Mouse (Mus musculus): ENCODE results near the gene Olfr310. TPM values are rescaled to one million over a fixed set of nuclear protein-coding genes. Genes with fewer than 3 reads are reported as not detected.

Olfr310 gene
- polyA plus RNA-seq, 1 experiment, result not detected

Other genes starting within 250 kb of the Olfr310 start
- gene Vmn2r75, start 105.4 kb downstream of the Olfr310 start, polyA plus RNA-seq (2012; fragmentation: generic; extraction: Trizol), result not detected
- not detected for gene Vmn2r76, start 30.9 kb downstream of the Olfr310 start, polyA plus RNA-seq (2012; fragmentation: generic; extraction: Trizol)
- gene Olfr309, start 36.5 kb upstream of the Olfr310 start, polyA plus RNA-seq (2012; fragmentation: generic; extraction: Trizol), result not detected
- gene Olfr308, start 48.5 kb upstream of the Olfr310 start, polyA plus RNA-seq (2012; fragmentation: generic; extraction: Trizol), result not detected
- not detected for gene Olfr307, start 60.4 kb upstream of the Olfr310 start, polyA plus RNA-seq (2012; fragmentation: generic; extraction: Trizol)
- not detected for gene Olfr305, start 89.8 kb upstream of the Olfr310 start, polyA plus RNA-seq (2012; fragmentation: generic; extraction: Trizol)
- gene Olfr304, start 109.5 kb upstream of the Olfr310 start, polyA plus RNA-seq (2012; fragmentation: generic; extraction: Trizol), result not detected
- not detected for gene Olfr303, start 120.6 kb upstream of the Olfr310 start, polyA plus RNA-seq (2012; fragmentation: generic; extraction: Trizol)
- not detected for gene Olfr301, start 126.7 kb upstream of the Olfr310 start, polyA plus RNA-seq (2012; fragmentation: generic; extraction: Trizol)
- not detected for gene Olfr299, start 182.7 kb upstream of the Olfr310 start, polyA plus RNA-seq (2012; fragmentation: generic; extraction: Trizol)
- gene Olfr298, start 215.3 kb upstream of the Olfr310 start, polyA plus RNA-seq (2012; fragmentation: generic; extraction: Trizol), result not detected
- gene Olfr297, start 242.8 kb upstream of the Olfr310 start, polyA plus RNA-seq (2012; fragmentation: generic; extraction: Trizol), result not detected